Mouse (Mus musculus) kidney, adult 8-10 months (tissue): ENCODE results near the gene Hnrnpab.

ENCODE experiments used
- DNase-seq, 2 experiments: peaks; one replicate each; pipeline ENCODE4 v3.0.0; 2022

The Hnrnpab gene

GRCm38 (mm10) chr11:51606447-51607095 lies at the start of gene Hnrnpab:
Gene Hnrnpab (minus strand): TSS chr11:51606847.
- peak; percentile 97 to 98 for DNase-seq

- DNase-seq: no peak
These were observed 48.2 kb upstream of the Hnrnpab start for GRCm38 (mm10) chr11:51654891-51655290.

GRCm38 (mm10) chr11:51653736-51654135 lies 47.1 kb upstream of the Hnrnpab start:
- DNase-seq: no peak

GRCm38 (mm10) chr11:51652889-51653418 lies 46.3 kb upstream of the Hnrnpab start:
- peak in 1 of 2 experiments; percentile 65 for DNase-seq

- DNase-seq: peak; percentile 60 to 76
These were observed 44.3 kb upstream of the Hnrnpab start, which contains the start of the genes N4bp3 and D930048N14Rik for GRCm38 (mm10) chr11:51650691-51651515. Gene N4bp3 (minus strand): TSS chr11:51650842. Gene D930048N14Rik (plus strand): TSS chr11:51650954.

- DNase-seq: no peak
These were observed 43.6 kb upstream of the Hnrnpab start for GRCm38 (mm10) chr11:51650261-51650660.

- DNase-seq: no peak
These were observed 43.2 kb upstream of the Hnrnpab start for GRCm38 (mm10) chr11:51649889-51650199.

GRCm38 (mm10) chr11:51649111-51649888 lies 42.7 kb upstream of the Hnrnpab start:
- no peak for DNase-seq

- DNase-seq: no peak
These were observed 41.9 kb upstream of the Hnrnpab start for GRCm38 (mm10) chr11:51648566-51648965.

GRCm38 (mm10) chr11:51646751-51647667 lies 40.4 kb upstream of the Hnrnpab start:
- peak; percentile 54 to 61 for DNase-seq

- DNase-seq: no peak
These were observed 39.6 kb upstream of the Hnrnpab start for GRCm38 (mm10) chr11:51646245-51646644.

GRCm38 (mm10) chr11:51645293-51645692 lies 38.6 kb upstream of the Hnrnpab start:
- DNase-seq: no peak

GRCm38 (mm10) chr11:51644217-51644616 lies 37.6 kb upstream of the Hnrnpab start:
- DNase-seq: no peak

- DNase-seq: no peak
These were observed 37.1 kb upstream of the Hnrnpab start for GRCm38 (mm10) chr11:51643761-51644160.

GRCm38 (mm10) chr11:51643202-51643601 lies 36.6 kb upstream of the Hnrnpab start:
- no peak for DNase-seq

GRCm38 (mm10) chr11:51640748-51641147 lies 34.1 kb upstream of the Hnrnpab start:
- no peak for DNase-seq

- DNase-seq: no peak
These were observed 31.9 kb upstream of the Hnrnpab start for GRCm38 (mm10) chr11:51638497-51638896.

- DNase-seq: peak in 1 of 2 experiments; percentile 28
These were observed 31.3 kb upstream of the Hnrnpab start for GRCm38 (mm10) chr11:51637971-51638414.

- peak; percentile 64 to 69 for DNase-seq
These were observed 29.7 kb upstream of the Hnrnpab start for GRCm38 (mm10) chr11:51636323-51636684.

GRCm38 (mm10) chr11:51635525-51636322 lies 29.1 kb upstream of the Hnrnpab start, which contains the start of gene Rmnd5b:
Gene Rmnd5b (minus strand): TSS chr11:51635896.
- peak; percentile 85 to 88 for DNase-seq

- no peak for DNase-seq
These were observed 28.5 kb upstream of the Hnrnpab start for GRCm38 (mm10) chr11:51635127-51635524.
